Mouse (Mus musculus): ENCODE results near the gene Pip4k2b. TPM values are rescaled to one million over a fixed set of nuclear protein-coding genes. Genes with fewer than 3 reads are reported as not detected.

Pip4k2b gene
- polyA plus RNA-seq, 1 experiment from 2014 or later: 4.2 TPM

DNA sequence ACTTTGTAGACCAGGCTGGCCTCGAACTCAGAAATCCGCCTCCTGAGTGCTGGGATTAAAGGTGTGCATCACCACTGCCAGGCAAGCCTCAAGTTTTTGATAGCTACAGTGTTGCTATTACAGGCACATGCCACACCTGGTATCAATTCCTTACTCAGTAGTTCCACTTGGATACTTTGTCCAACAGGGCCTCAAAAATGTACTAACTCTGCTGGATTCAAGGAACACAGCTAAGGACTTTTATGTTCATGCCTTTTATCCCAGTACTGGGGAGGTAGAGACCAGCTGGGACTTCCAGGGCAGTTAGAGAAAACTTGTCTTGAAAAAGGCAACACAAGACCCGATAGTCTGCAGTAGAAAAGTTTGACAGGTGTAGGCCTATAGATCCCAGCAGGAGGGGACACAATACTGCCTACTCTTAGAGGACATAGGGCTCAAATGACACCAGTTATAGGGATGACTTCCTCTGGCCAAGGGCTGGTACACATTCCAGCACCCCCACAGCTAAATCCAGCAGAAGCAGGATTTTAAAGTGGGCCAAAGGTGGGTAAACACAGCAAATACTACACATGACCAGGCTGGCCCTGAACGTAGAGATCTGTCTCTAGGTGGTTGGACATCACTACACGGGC is 32.1 kb upstream of the Pip4k2b start:
- Histone ChIP-seq H3K9ac (no peak overlapping the region), H3K4me3 (no peak overlapping the region), H3K9me3 (replicated peaks) (no peaks in the 10 kb centered on the region), H3K4me1 (peaks cover 27% of the 10 kb centered on the region), H3K4me2 (no peak overlapping the region), H3K36me3 (ENCODE audit: poor library complexity, severe bottlenecking) (peaks cover 65% of the 10 kb centered on the region), H3K27me3 (no peaks in the 10 kb centered on the region), H3K27ac (no peak overlapping the region)
- ATAC-seq: no peak
- WGBS: 60% methylated on average over 5 of the region's 5 CpGs

DNA sequence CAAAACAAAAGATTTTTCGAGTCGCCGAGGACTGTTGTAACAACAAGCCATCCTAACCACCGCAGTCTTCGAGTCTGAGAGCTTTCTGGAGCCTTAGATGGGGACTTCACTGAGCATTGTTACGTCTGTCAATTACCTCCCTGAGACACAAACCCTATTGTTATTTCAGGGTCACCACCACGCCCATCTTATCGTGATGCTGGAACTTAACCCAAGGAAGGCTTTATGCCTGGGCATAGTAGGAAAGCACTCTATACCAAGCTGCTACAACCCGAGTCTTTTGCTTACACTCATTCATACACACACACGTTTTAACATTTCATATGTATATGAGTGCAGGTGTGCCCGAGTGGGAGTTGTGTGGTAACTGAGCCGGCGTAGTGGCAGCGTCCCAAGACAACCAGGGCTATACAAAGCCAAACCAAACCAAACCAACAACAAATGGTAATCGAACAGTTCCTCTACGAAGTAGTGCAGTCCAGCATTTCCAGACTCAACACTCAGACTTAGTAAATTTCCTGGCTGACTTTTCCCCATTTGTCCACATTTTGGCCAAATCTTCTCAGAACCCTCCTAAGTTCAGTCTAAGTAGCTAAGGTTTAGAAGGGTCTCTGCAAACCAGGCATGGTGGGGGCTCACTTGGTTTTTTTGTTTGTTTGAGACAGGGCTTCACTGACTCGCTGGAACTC is 31.4 kb upstream of the Pip4k2b start, which contains the start of gene 1700001P01Rik:
TSS of gene 1700001P01Rik (minus strand) at position 111 of the 689 bp plus-strand sequence.
- ATAC-seq: no peak
- H3K4me3 ChIP-seq: no peak within 1 kb of the TSS
- no peaks in the 10 kb centered on the region for H3K27me3 ChIP-seq
- peaks cover 21% of the 10 kb centered on the region for H3K4me1 ChIP-seq
- H3K36me3 ChIP-seq (ENCODE audit: poor library complexity, severe bottlenecking): peaks cover 63% of the 10 kb centered on the region
- H3K4me2 ChIP-seq: no peak within 1 kb of the TSS
- WGBS: 41% methylated on average over 17 of the region's 17 CpGs
- no peaks in the 10 kb centered on the region for H3K9me3 ChIP-seq (replicated peaks)
- H3K27ac ChIP-seq: no peak within 1 kb of the TSS; the same call in 1 of the 2 replicates
- no peak within 1 kb of the TSS for H3K9ac ChIP-seq

DNA sequence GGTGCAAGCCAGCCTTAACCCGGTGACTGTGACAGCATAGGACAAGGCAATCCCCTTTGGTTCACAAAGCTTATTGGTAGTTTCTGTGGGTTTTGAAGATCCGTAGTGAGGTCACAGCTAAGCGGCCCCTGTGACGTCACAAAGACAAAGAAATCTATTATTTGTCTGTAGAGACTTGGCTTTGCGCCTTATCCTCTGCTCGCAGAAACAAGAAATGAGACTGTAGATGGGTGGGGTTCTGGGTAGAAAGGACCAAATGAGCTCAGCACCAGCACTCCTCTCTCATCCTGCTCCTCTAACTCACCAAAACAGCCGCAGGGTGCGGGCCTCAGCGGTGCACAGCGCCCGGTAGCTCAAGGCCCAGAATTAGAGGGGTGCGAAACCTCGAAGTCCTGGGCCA is 30.7 kb upstream of the Pip4k2b start:
- ATAC-seq: no peak
- no peaks in the 10 kb centered on the region for H3K27me3 ChIP-seq
- H3K27ac ChIP-seq: no peak overlapping the region
- H3K4me2 ChIP-seq: no peak overlapping the region
- WGBS: 73% methylated on average over 13 of the region's 13 CpGs
- no peaks in the 10 kb centered on the region for H3K9me3 ChIP-seq (replicated peaks)
- no peak overlapping the region for H3K4me3 ChIP-seq
- H3K4me1 ChIP-seq: peaks cover 13% of the 10 kb centered on the region
- H3K36me3 ChIP-seq (ENCODE audit: poor library complexity, severe bottlenecking): peaks cover 55% of the 10 kb centered on the region
- no peak overlapping the region for H3K9ac ChIP-seq

DNA sequence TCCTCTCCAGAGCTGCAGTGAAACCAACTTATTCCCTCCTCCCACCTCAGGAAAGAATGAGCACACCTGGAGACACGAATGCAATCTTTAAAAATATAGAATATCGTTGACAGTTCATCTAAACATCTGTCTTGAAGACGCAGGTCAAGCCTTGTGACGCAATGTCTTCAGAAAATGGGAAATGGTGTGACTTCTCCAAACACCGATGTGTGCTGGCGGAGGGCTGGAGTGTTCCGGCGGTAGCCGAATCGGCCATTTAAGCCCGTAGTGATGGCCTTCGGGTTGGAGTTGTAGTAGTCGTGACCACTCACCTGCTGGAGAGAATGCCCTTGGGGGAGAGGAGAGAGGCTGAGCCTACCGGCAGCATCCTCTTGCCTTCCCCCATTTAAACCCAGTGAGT is 26.9 kb upstream of the Pip4k2b start:
- H3K27me3 ChIP-seq: no peaks in the 10 kb centered on the region
- no peak overlapping the region for H3K4me3 ChIP-seq
- no peak for ATAC-seq
- H3K27ac ChIP-seq: no peak overlapping the region
- 86% methylated on average over 14 of the region's 14 CpGs for WGBS
- H3K4me2 ChIP-seq: no peak overlapping the region
- peaks cover 19% of the 10 kb centered on the region for H3K36me3 ChIP-seq (ENCODE audit: poor library complexity, severe bottlenecking)
- no peaks in the 10 kb centered on the region for H3K9me3 ChIP-seq (replicated peaks)
- peaks cover 4% of the 10 kb centered on the region; the same call in 1 of the 2 replicates for H3K4me1 ChIP-seq
- H3K9ac ChIP-seq: no peak overlapping the region

GRCm38 (mm10) chr11:97769704-97770103 is 25.2 kb upstream of the Pip4k2b start:
- 33% methylated on average over 2 of the region's 2 CpGs for WGBS
- ATAC-seq: no peak
- H3K36me3 ChIP-seq (ENCODE audit: poor library complexity, severe bottlenecking): peaks cover 5% of the 10 kb centered on the region; the same call in 1 of the 2 replicates
- no peak overlapping the region for H3K4me2 ChIP-seq
- no peaks in the 10 kb centered on the region for H3K9me3 ChIP-seq (replicated peaks)
- peaks cover 17% of the 10 kb centered on the region for H3K4me1 ChIP-seq
- H3K4me3 ChIP-seq: no peak overlapping the region
- no peak overlapping the region for H3K27ac ChIP-seq
- no peak overlapping the region for H3K9ac ChIP-seq
- no peaks in the 10 kb centered on the region for H3K27me3 ChIP-seq

GRCm38 (mm10) chr11:97766154-97766881 is 21.8 kb upstream of the Pip4k2b start, which contains the start of gene Cwc25:
TSS of gene Cwc25 (minus strand) at chr11:97766556.
- H3K27me3 ChIP-seq: no peaks in the 10 kb centered on the region
- H3K9ac ChIP-seq: peak within 1 kb of the TSS; percentile 94
- peak within 1 kb of the TSS; percentile 92 for H3K4me2 ChIP-seq
- H3K27ac ChIP-seq: peak within 1 kb of the TSS; percentile 83
- peak; percentile 96 for ATAC-seq
- peaks cover 26% of the 10 kb centered on the region for H3K36me3 ChIP-seq (ENCODE audit: poor library complexity, severe bottlenecking)
- under 1% methylated on average over 38 of the region's 38 CpGs for WGBS
- no peaks in the 10 kb centered on the region for H3K9me3 ChIP-seq (replicated peaks)
- H3K4me1 ChIP-seq: peaks cover 20% of the 10 kb centered on the region
- H3K4me3 ChIP-seq: peak within 1 kb of the TSS; percentile 95

DNA sequence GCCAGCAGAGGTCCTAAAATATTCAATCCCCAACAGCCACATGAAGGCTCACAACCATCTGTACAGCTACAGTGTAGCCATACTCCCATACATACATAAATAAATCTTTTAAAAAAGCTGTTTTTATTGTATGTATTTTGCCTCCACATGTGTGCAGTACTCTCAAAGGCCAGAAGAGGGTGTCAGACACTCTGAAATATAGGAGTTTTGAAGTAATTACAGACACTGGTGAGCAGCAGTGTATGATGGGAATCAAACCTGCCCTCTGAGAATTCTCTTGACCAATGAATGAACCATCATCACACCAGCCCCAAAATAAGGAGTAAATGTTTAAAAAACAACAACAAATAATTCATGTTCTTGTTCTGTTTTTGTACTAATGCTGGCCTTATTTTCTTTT is 17.1 kb upstream of the Pip4k2b start:
- Histone ChIP-seq H3K9me3 (replicated peaks) (no peaks in the 10 kb centered on the region), H3K27me3 (no peaks in the 10 kb centered on the region), H3K36me3 (ENCODE audit: poor library complexity, severe bottlenecking) (peaks cover 63% of the 10 kb centered on the region), H3K4me3 (no peak overlapping the region), H3K4me1 (peaks cover 16% of the 10 kb centered on the region), H3K9ac (no peak overlapping the region), H3K27ac (no peak overlapping the region), H3K4me2 (no peak overlapping the region)
- no peak for ATAC-seq

GRCm38 (mm10) chr11:97758942-97759341 is 14.4 kb upstream of the Pip4k2b start:
- Histone ChIP-seq H3K36me3 (ENCODE audit: poor library complexity, severe bottlenecking) (peaks cover 84% of the 10 kb centered on the region), H3K9ac (peak overlapping the region; percentile 13; the same call in 1 of the 2 replicates)
- 86% methylated on average over 6 of the region's 6 CpGs for WGBS

DNA sequence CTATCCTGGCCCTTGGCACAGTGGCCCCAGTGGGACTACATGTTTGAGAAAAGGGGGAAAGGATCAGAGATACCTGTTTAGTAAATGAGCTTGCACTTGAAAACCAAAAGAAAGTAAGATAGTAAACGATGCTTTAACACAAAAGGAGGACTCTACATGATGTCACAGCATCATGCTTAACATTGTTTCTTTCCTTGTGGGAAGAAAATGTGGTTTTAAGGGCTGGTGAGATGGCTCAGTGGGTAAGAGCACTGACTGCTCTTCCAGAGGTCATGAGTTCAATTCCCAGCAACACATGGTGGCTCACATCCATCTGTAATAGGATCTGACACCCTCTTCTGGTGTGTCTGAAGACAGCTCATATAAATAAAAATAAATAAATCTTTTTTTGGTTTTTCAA is 13.6 kb upstream of the Pip4k2b start:
- 95% methylated on average over 1 of the region's 1 CpGs for WGBS
- ATAC-seq: no peak
- no peak overlapping the region for H3K4me3 ChIP-seq
- H3K36me3 ChIP-seq (ENCODE audit: poor library complexity, severe bottlenecking): peaks cover 86% of the 10 kb centered on the region
- no peak overlapping the region for H3K27ac ChIP-seq
- no peaks in the 10 kb centered on the region for H3K9me3 ChIP-seq (replicated peaks)
- H3K27me3 ChIP-seq: no peaks in the 10 kb centered on the region
- H3K4me1 ChIP-seq: no peaks in the 10 kb centered on the region
- no peak overlapping the region for H3K4me2 ChIP-seq
- no peak overlapping the region for H3K9ac ChIP-seq

More at GRCm38 (mm10) chr11:97758942-97759341, 14.4 kb upstream of the Pip4k2b start:
- Histone ChIP-seq H3K27ac (no peak overlapping the region), H3K4me3 (no peak overlapping the region), H3K4me1 (no peaks in the 10 kb centered on the region), H3K4me2 (no peak overlapping the region), H3K9me3 (replicated peaks) (no peaks in the 10 kb centered on the region), H3K27me3 (no peaks in the 10 kb centered on the region)
- ATAC-seq: no peak

DNA sequence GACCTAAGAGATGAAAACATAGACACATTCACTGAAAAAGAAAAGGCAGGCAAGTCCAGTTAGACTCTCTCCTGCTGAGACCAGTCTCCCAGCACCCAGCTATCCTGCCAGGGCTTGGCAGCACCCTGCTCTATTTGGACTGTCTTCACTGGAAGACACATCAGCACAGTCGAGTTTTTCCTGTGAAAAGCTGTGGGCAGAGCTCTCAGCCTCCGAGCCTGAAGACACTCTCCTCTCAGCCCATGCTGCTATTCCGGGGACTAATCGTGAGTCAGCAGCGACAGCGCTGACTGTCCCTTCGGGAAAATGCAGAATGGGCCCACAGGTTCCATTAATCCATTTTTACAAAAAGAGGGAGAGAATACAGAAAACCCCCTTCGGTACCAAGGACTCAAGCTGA is 8.8 kb upstream of the Pip4k2b start:
- no peak overlapping the region for H3K9ac ChIP-seq
- H3K4me3 ChIP-seq: no peak overlapping the region
- H3K4me2 ChIP-seq: no peak overlapping the region
- H3K9me3 ChIP-seq (replicated peaks): no peaks in the 10 kb centered on the region
- no peaks in the 10 kb centered on the region for H3K4me1 ChIP-seq
- 93% methylated on average over 8 of the region's 8 CpGs for WGBS
- ATAC-seq: no peak
- H3K27me3 ChIP-seq: no peaks in the 10 kb centered on the region
- peaks cover 92% of the 10 kb centered on the region for H3K36me3 ChIP-seq (ENCODE audit: poor library complexity, severe bottlenecking)
- H3K27ac ChIP-seq: no peak overlapping the region

GRCm38 (mm10) chr11:97748496-97748895 is 4.0 kb upstream of the Pip4k2b start:
- peaks cover 5% of the 10 kb centered on the region for H3K4me1 ChIP-seq
- no peak overlapping the region for H3K27ac ChIP-seq
- no peak overlapping the region for H3K4me3 ChIP-seq
- H3K27me3 ChIP-seq: no peaks in the 10 kb centered on the region
- H3K9ac ChIP-seq: no peak overlapping the region
- no peak for ATAC-seq
- WGBS: 88% methylated on average over 5 of the region's 5 CpGs
- H3K9me3 ChIP-seq (replicated peaks): no peaks in the 10 kb centered on the region
- H3K36me3 ChIP-seq (ENCODE audit: poor library complexity, severe bottlenecking): peaks cover 72% of the 10 kb centered on the region
- no peak overlapping the region for H3K4me2 ChIP-seq

DNA sequence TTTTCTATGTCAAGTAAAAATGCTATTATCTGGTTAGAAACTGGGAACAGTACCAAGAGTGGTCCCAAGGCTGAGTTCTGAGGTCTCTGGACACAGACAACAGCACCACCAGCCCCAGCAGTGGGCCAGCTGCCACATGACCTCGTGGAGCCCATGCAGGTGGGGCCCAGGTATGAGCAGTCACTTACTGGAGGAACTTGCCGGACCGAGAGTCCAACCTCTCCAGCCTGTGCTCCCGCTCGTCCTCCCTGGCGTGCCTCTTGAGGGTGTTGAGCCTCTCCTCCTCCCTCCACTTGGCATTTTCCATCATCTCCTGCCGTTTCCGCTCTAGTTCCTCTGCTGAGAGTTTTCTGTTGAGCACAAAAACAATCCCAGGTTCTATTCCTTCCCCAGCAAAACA is 3.3 kb upstream of the Pip4k2b start:
- no peak for ATAC-seq
- no peak overlapping the region for H3K4me2 ChIP-seq
- no peak overlapping the region for H3K4me3 ChIP-seq
- no peaks in the 10 kb centered on the region for H3K9me3 ChIP-seq (replicated peaks)
- peaks cover 12% of the 10 kb centered on the region for H3K4me1 ChIP-seq
- H3K27me3 ChIP-seq: no peaks in the 10 kb centered on the region
- 89% methylated on average over 8 of the region's 8 CpGs for WGBS
- peaks cover 65% of the 10 kb centered on the region for H3K36me3 ChIP-seq (ENCODE audit: poor library complexity, severe bottlenecking)
- no peak overlapping the region for H3K27ac ChIP-seq
- H3K9ac ChIP-seq: no peak overlapping the region
